Mouse (Mus musculus) megakaryocyte, embryonic 14.5 days (primary cell): ENCODE measurements around the gene Slc2a6. TPM values are rescaled to one million over a fixed set of nuclear protein-coding genes. Genes with fewer than 3 reads are reported as not detected.

Source experiments
- H3K27me3 ChIP-seq: replicated peaks from 2 replicates; pipeline ENCODE3; 2012; ENCODE audit warnings: inconsistent platforms
- H3K36me3 ChIP-seq: replicated peaks from 2 replicates; pipeline ENCODE3; 2012; ENCODE audit warnings: low read length, inconsistent platforms, mixed read lengths
- H3K4me1 ChIP-seq: 2 replicates; pipeline ENCODE4 v1.6.1; 2012; ENCODE audit warnings: inconsistent platforms
- H3K4me3 ChIP-seq: replicated peaks from 2 replicates; pipeline ENCODE3; 2012; ENCODE audit warnings: moderate library complexity, mild to moderate bottlenecking, inconsistent platforms
- H3K9me3 ChIP-seq: 2 replicates; pipeline ENCODE4 v1.6.1; 2012; ENCODE audit warnings: inconsistent platforms
- FLI1 ChIP-seq: IDR thresholded peaks from 2 replicates; pipeline ENCODE4 v1.6.1; 2012; ENCODE audit warnings: low read length, inconsistent platforms, mixed read lengths
- GATA1 ChIP-seq: IDR thresholded peaks from 3 replicates; pipeline ENCODE4 v1.6.1; 2012; ENCODE audit warnings: mixed read lengths, low read length, inconsistent platforms, borderline replicate concordance
- polyA plus RNA-seq: library from polyadenylated mRNA; stranded (reverse); fragments of >175 nt; gene quantifications from 2 replicates; pipeline ENCODE4 v1.2.3, GENCODE M21; 2012; ENCODE audit warnings: low replicate concordance; ENCODE audit not compliant: insufficient read depth

Gene Slc2a6
- polyA plus RNA-seq, 1 experiment = 7.2 TPM

DNA sequence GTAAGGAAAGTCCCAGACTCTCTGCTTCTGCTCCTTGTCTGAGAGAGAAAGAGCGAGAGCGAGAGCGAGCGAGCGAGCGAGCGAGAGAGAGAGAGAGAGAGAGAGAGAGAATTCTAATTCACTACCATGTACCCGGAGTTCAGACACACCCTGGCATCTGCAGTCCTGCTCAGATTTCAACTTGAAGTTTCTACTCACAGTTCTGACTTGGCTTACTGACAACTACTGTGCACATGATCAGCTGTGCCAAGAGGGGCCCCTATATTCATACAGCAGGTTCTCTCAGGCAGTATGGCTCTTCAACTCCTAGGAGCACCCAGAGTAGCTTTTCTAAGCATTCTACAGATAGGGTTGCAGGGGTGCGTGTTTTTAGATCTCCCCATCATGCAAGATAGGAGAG, 31.4 kb upstream of the Slc2a6 start:
- no peak overlapping the region for H3K4me3 ChIP-seq
- peaks cover 63% of the 10 kb centered on the region for H3K27me3 ChIP-seq
- H3K9me3 ChIP-seq = no peaks in the 10 kb centered on the region
- TF ChIP-seq FLI1 (no peak), GATA1 (no peak)
- H3K4me1 ChIP-seq = no peaks in the 10 kb centered on the region; the same call in 1 of the 2 replicates
- H3K36me3 ChIP-seq = no peaks in the 10 kb centered on the region

DNA sequence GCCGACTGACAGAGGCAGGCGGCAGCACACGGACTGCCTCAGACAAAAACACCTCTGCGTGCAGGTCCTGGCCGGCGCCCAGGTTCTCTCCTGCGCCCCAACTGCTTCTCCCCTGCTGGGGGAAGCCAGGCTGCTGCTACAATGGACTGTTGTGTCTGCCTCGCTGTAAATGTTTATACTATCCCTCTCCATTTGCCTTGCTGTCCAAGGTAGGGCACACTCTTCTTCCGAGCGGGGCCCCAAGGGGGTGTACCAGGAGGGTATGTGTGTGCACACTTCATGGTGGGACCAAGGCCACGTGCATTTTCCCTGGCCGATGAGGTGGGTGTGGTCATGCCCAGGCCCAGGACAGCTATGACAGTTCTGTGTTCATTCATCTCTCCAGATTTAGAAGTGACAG, 31.0 kb upstream of the Slc2a6 start:
- Histone ChIP-seq H3K4me1 (no peaks in the 10 kb centered on the region; the same call in 1 of the 2 replicates), H3K9me3 (no peaks in the 10 kb centered on the region), H3K27me3 (peaks cover 65% of the 10 kb centered on the region), H3K36me3 (no peaks in the 10 kb centered on the region), H3K4me3 (no peak overlapping the region)
- TF ChIP-seq GATA1 = no peak
- TF ChIP-seq FLI1 = no peak

DNA sequence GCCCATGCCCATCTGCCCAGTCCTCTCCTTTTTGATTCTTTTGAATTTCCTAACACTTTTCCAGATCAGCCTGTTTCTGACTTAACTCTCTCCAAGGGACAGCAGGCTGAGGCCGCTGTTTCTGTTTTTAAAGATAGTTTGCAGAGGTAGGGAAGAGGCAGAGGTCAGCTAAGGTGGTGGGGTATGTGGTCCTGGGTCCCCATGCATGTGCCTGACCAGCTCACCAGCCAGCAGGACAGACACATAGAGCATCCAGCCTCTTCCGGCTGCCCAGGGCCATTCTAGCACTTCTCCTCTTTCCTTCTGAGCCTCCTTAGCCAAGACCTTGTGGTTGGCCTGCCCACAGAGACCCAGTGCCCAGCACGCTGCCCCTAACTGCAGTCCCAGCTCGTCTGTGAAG, 30.5 kb upstream of the Slc2a6 start:
- TF ChIP-seq GATA1 (no peak), FLI1 (no peak)
- Histone ChIP-seq H3K4me1 (no peaks in the 10 kb centered on the region; the same call in 1 of the 2 replicates), H3K36me3 (no peaks in the 10 kb centered on the region), H3K27me3 (peaks cover 65% of the 10 kb centered on the region), H3K9me3 (no peaks in the 10 kb centered on the region), H3K4me3 (no peak overlapping the region)

DNA sequence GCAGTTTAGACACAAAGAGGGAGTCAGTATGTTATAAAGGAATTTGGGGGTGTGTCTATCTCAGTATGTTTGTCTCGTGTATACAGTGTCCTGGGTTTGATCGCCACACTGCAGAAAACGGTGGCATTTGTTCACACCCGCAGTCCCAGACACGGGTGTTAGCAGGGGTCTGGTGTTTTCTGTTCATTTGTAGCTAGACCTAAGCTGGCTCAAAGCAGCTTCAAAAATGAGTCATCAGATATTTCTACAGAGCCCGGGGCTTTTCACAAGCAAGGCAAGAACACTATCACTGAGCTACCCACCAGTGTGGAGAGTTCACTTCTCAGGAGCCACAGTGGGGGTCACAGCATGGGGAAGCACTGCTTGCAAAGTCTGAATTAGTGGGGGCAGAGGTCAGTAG, 21.6 kb upstream of the Slc2a6 start:
- H3K4me3 ChIP-seq = no peak overlapping the region
- H3K9me3 ChIP-seq = no peaks in the 10 kb centered on the region
- H3K4me1 ChIP-seq = no peaks in the 10 kb centered on the region; the same call in 1 of the 2 replicates
- TF ChIP-seq GATA1 = no peak
- no peak for TF ChIP-seq FLI1
- no peaks in the 10 kb centered on the region for H3K36me3 ChIP-seq
- H3K27me3 ChIP-seq = peaks cover 55% of the 10 kb centered on the region

DNA sequence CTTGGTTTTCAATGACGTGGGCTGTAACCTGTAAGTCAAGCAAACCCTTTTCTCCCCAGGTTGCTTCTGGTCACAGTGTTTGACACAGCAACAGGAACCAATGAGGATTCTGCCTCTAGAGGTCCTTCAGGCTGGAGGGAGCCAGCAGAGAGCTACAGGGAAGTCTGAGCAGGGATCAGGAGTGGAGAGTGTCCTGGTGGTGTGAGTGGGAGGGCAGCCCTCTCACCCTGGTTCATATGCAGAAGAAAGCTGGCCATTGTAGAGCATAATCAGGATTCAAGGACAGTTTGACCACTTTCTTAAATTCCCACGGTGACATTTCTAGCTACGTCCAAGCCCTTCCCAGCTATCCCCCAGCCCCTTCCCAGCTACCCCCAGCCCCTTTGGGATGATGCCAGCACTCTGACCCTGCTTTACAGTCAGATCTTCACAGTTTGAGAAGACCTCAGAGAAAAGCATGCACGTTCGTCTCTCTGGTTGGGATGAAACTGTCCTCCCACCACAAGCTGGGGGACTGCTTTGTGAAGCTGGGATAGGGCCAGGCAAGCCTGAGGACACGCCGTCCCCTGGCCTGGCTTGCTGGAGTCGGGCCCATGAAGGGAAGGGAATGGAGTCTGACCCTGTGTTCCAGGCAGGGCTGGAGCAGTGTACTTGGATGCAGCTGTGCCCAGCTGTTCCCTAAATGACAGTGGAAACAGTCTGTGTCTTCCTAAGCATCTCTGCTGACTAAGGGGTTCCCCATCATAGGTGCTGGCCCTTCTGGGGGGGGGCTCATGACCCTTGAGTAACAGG, 18.4 kb upstream of the Slc2a6 start:
- Histone ChIP-seq H3K4me3 (no peak overlapping the region), H3K36me3 (no peaks in the 10 kb centered on the region), H3K4me1 (peaks cover 4% of the 10 kb centered on the region; the same call in 1 of the 2 replicates), H3K9me3 (no peaks in the 10 kb centered on the region), H3K27me3 (peaks cover 59% of the 10 kb centered on the region)
- no peak for TF ChIP-seq FLI1
- TF ChIP-seq GATA1 = no peak

DNA sequence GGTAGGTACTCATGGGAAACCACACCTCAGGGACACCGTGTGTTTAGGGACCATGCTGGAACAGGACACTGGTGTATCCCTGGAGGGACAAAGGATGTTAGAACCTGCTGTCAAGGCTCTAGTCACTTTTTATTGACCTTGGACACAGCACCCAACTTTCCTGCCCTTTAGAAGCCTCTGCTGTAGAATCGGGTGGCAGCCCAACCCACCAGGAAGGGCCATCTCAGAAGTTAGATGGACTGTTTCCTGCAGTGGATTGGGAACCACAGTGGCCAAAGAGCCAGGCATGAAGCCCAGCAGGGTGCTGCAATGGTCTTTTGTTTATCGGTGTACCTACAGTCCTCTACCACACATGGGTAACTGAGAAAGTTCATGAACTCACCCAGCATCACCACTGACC, 16.8 kb upstream of the Slc2a6 start:
- Histone ChIP-seq H3K36me3 (no peaks in the 10 kb centered on the region), H3K9me3 (no peaks in the 10 kb centered on the region), H3K4me3 (no peak overlapping the region), H3K27me3 (peaks cover 67% of the 10 kb centered on the region), H3K4me1 (peaks cover 4% of the 10 kb centered on the region; the same call in 1 of the 2 replicates)
- TF ChIP-seq GATA1 = no peak
- no peak for TF ChIP-seq FLI1

DNA sequence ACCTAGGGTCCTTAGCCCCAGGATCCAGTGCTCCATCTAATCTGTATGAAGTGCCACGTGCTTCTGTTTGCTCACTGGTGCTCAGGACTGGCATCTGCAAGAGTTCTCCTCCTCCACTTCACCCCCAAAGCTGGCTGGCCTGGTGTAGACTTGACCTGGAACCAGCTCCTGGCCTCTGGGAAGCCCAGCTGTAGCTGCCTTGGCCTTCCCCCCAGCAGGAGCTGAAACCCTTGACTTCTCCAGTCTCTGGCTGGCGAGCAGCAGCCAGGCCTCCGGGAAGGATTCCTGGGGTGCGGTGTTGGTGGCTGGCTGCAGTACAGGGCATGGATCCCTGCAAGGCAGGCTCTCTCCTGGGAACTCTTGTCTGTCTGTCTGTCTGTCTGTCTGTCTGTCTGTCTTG, 16.4 kb upstream of the Slc2a6 start:
- Histone ChIP-seq H3K4me1 (peaks cover 8% of the 10 kb centered on the region; the same call in 1 of the 2 replicates), H3K36me3 (no peaks in the 10 kb centered on the region), H3K27me3 (peaks cover 68% of the 10 kb centered on the region), H3K9me3 (no peaks in the 10 kb centered on the region), H3K4me3 (no peak overlapping the region)
- TF ChIP-seq GATA1 (no peak), FLI1 (no peak)

DNA sequence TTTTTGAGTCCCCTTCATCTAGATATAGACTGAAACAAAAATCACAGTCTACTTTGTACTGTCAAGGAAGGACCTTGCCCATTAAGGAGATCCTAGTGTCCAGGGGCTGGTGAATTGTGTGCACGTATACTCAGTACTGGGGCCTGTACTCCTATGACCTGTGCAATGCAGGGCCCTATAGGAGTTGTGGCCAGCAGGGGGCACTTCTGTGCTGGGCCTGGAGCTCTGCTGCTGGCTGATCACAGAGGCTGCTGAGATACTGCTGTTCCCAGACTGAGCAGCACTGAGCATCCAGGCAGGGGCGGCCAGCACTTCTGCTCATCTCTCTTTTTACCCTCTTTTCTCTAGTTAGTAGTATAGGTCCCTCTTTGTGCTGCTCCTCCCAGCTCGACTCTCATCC, 15.7 kb upstream of the Slc2a6 start:
- peaks cover 14% of the 10 kb centered on the region; the same call in 1 of the 2 replicates for H3K4me1 ChIP-seq
- no peaks in the 10 kb centered on the region for H3K36me3 ChIP-seq
- H3K27me3 ChIP-seq = peaks cover 67% of the 10 kb centered on the region
- no peak for TF ChIP-seq FLI1
- TF ChIP-seq GATA1 = no peak
- no peaks in the 10 kb centered on the region for H3K9me3 ChIP-seq
- H3K4me3 ChIP-seq = no peak overlapping the region

DNA sequence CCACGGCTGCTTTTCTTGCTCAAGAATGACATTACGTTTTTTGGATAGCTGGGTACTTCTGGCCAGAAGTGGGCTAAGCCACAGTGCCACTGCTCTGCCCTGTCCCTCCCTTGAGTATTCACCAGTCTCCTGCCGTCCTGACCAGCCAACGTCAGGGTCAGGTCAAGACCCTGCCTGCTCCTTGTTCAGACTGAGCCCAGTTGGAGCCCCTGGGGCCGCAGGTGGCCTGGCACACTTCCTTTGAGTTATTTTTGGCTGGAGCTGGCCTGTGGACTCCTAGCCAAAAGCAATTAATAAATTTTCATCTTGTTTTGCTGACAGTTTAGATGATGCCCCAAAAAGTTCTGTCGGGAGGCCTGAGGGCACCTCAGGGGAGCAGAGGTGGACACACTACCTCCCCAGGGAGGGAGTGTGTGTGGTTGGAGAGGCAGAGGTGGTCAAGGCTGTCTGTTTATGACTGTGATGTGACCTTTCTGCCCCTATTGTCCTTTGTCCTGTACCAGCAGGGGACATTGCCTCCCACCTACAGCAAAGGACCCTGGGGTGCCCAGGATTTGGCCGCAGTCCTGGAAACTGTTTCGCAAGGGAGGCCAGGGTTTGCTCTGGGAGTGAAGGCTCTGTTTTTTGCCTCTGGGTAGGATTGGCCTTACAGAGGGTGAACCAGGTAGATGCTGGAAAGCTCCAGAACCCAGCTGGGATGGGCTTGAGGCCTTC, 14.5 kb upstream of the Slc2a6 start:
- peaks cover 74% of the 10 kb centered on the region for H3K27me3 ChIP-seq

DNA sequence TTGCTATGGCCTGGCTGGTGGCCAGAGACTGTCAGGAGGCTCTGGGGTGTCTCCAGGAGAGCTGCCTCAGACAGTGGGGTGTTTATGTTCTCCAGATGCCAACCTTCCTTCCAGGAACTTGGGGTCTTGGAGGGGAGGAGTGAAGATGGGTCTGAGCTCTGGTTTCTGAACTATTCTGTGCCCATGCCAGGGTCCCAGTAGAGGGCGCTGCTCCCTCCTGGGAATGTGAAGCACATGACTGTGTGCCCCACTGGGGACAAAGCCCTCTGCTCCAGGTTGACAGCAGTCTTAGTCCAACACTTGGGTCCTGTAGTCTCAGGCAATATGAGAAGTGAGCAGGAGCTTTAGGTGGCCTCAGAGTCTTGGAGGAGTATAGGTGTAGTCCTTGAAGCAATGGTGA, 11.5 kb upstream of the Slc2a6 start:
- TF ChIP-seq GATA1 (no peak), FLI1 (no peak)
- H3K36me3 ChIP-seq = no peaks in the 10 kb centered on the region
- H3K4me3 ChIP-seq = no peak overlapping the region
- peaks cover 23% of the 10 kb centered on the region; the same call in 1 of the 2 replicates for H3K4me1 ChIP-seq
- peaks cover 54% of the 10 kb centered on the region for H3K27me3 ChIP-seq
- H3K9me3 ChIP-seq = no peaks in the 10 kb centered on the region

More for the DNA sequence above, 14.5 kb upstream of the Slc2a6 start:
- H3K4me1 ChIP-seq = peaks cover 23% of the 10 kb centered on the region; the same call in 1 of the 2 replicates
- H3K36me3 ChIP-seq = no peaks in the 10 kb centered on the region
- H3K4me3 ChIP-seq = no peak overlapping the region
- no peaks in the 10 kb centered on the region for H3K9me3 ChIP-seq
- TF ChIP-seq GATA1 = no peak
- no peak for TF ChIP-seq FLI1
